Mouse (Mus musculus): ENCODE measurements around the gene Tubgcp6.

The Tubgcp6 gene

GRCm38 (mm10) chr15:89103921-89104320 lies 19.0 kb downstream of the Tubgcp6 start:
- DNase-seq (ENCODE audit: low read depth, low spot score), result no peak

- DNase-seq (ENCODE audit: low read depth, low spot score), result no peak
Measured at GRCm38 (mm10) chr15:89102646-89103045, 20.3 kb downstream of the Tubgcp6 start.

GRCm38 (mm10) chr15:89100823-89101222 lies 22.1 kb downstream of the Tubgcp6 start:
- DNase-seq (ENCODE audit: low read depth, low spot score), result no peak

- DNase-seq (ENCODE audit: low read depth, low spot score), result no peak
Measured at GRCm38 (mm10) chr15:89098616-89099015, 24.3 kb downstream of the Tubgcp6 start.

GRCm38 (mm10) chr15:89097450-89097849 lies 25.5 kb downstream of the Tubgcp6 start:
- DNase-seq (ENCODE audit: low read depth, low spot score), result no peak

- no peak for DNase-seq (ENCODE audit: low read depth, low spot score)
Measured at GRCm38 (mm10) chr15:89092181-89092580, 30.7 kb downstream of the Tubgcp6 start.

GRCm38 (mm10) chr15:89090662-89091061 lies 32.2 kb downstream of the Tubgcp6 start:
- no peak for DNase-seq (ENCODE audit: low read depth, low spot score)

- no peak for DNase-seq (ENCODE audit: low read depth, low spot score)
Measured at GRCm38 (mm10) chr15:89089248-89090051, 33.5 kb downstream of the Tubgcp6 start.

GRCm38 (mm10) chr15:89088607-89089247 lies 34.2 kb downstream of the Tubgcp6 start, which contains the start of gene Selenoo:
Selenoo (plus strand) TSS chr15:89089084.
- DNase-seq (ENCODE audit: low read depth, low spot score), result peak; percentile 84

- DNase-seq (ENCODE audit: low read depth, low spot score), result no peak
Measured at GRCm38 (mm10) chr15:89084826-89085225, 38.1 kb downstream of the Tubgcp6 start.

GRCm38 (mm10) chr15:89083906-89084305 lies 39.0 kb downstream of the Tubgcp6 start:
- DNase-seq (ENCODE audit: low read depth, low spot score), result no peak

- DNase-seq (ENCODE audit: low read depth, low spot score), result no peak
Measured at GRCm38 (mm10) chr15:89078208-89078836, 44.6 kb downstream of the Tubgcp6 start.

- DNase-seq (ENCODE audit: low read depth, low spot score), result no peak
Measured at GRCm38 (mm10) chr15:89076156-89076731, 46.7 kb downstream of the Tubgcp6 start.

- peak; percentile 81 for DNase-seq (ENCODE audit: low read depth, low spot score)
Measured at GRCm38 (mm10) chr15:89075478-89076147, 47.3 kb downstream of the Tubgcp6 start.

- no peak for DNase-seq (ENCODE audit: low read depth, low spot score)
Measured at GRCm38 (mm10) chr15:89074613-89075477, 48.1 kb downstream of the Tubgcp6 start, which contains the start of gene Trabd. Trabd (plus strand) TSS chr15:89075124.

- DNase-seq (ENCODE audit: low read depth, low spot score), result no peak
Measured at GRCm38 (mm10) chr15:89073993-89074603, 48.8 kb downstream of the Tubgcp6 start.

GRCm38 (mm10) chr15:89070606-89071005 lies 52.3 kb downstream of the Tubgcp6 start:
- DNase-seq (ENCODE audit: low read depth, low spot score), result no peak

- no peak for DNase-seq (ENCODE audit: low read depth, low spot score)
Measured at GRCm38 (mm10) chr15:89069336-89069840, 53.5 kb downstream of the Tubgcp6 start.

- DNase-seq (ENCODE audit: low read depth, low spot score), result no peak
Measured at GRCm38 (mm10) chr15:89068226-89068625, 54.7 kb downstream of the Tubgcp6 start.

- no peak for DNase-seq (ENCODE audit: low read depth, low spot score)
Measured at GRCm38 (mm10) chr15:89067609-89068008, 55.3 kb downstream of the Tubgcp6 start.
